Mouse (Mus musculus): ENCODE results near the gene Akr1b8.
"Not testable (repeated sequence)": the region's sequence is repeated elsewhere in the genome, so short reads cannot be mapped to it uniquely, and the experiment has no call there.

Akr1b8 gene

DNA sequence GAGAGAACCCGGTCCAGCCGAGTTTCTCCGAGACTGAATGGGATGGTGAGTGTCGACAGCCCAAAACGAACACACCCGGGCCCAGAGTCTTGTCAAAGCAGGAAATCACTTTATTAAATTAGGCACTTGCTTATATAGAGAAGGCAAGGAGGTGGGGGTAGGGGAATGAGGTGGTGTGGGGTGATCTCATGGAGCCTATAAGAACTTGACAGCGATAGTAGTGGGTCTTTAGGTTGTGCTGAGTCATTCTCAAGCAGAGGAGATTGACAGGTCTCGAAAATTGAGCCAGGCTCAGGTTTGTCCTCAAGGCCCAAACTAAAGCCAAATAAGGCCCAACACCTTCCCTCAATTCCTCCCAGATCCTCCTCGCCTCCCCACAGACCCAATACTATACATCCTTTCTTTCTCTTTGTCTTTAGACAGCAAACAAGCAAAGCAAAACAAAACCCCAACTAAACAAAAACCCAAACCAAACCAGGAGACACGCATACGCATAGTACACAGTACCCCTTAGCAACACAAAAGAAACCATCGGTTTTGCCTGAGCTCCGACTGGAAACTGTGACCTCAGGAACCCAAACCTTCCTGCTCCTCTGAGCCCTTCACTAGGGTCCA lies 45.8 kb downstream of the Akr1b8 start:
- no peak for DNase-seq (ENCODE audit: low read depth, low spot score)

- DNase-seq (ENCODE audit: low read depth, low spot score), result no peak
Measured at GRCm38 (mm10) chr6:34400696-34401095, 46.8 kb downstream of the Akr1b8 start.

DNA sequence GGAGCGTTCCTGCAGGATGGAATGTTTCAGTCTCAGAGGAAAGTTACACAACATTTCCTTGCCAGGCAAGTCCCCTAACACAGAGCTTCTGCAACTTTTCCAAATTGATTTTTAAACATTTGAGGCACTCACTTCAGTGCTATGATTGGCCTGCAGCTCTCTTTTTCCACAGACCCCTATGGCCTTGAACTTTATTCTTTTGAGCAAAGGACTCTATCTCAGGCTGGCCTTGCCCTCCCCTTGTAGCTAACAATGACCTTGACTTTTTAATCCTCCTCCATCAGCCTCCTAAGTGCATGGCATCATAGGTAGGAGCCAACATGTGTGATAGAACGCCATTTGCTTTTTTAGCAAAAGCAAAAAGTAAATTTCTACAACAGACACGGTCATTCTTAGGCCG lies 52.8 kb downstream of the Akr1b8 start:
- DNase-seq (ENCODE audit: low read depth, low spot score), result no peak

- DNase-seq (ENCODE audit: low read depth, low spot score), result no peak
Measured at GRCm38 (mm10) chr6:34407403-34407802, 53.5 kb downstream of the Akr1b8 start.

GRCm38 (mm10) chr6:34412023-34412422 lies 58.1 kb downstream of the Akr1b8 start, which contains the start of gene Akr1b7:
Gene Akr1b7 (plus strand): TSS chr6:34412334.
- no peak for DNase-seq (ENCODE audit: low read depth, low spot score)

DNA sequence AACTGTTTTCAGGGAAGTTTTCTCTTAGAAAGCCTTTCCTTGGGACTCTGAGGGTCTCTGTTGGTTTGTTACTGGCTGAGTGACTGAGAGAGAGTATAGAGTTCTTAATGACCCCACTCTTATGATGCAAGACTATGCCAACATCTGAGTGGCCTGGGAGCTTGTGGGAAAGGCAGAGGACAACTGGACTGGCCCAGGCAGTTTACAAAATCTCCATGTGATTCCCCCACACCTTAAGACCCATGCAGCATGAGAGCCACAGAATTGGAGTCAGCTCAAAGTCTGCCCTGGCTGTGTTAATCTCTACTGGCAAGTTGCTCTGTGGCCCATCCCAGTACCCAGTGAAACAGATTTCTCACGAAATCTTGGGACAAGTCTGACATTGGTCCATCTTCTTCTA lies 58.8 kb downstream of the Akr1b8 start:
- no peak for DNase-seq (ENCODE audit: low read depth, low spot score)

- not testable (repeated sequence) for DNase-seq (ENCODE audit: low read depth, low spot score)
Measured at GRCm38 (mm10) chr6:34413386-34413785, 59.5 kb downstream of the Akr1b8 start.

DNA sequence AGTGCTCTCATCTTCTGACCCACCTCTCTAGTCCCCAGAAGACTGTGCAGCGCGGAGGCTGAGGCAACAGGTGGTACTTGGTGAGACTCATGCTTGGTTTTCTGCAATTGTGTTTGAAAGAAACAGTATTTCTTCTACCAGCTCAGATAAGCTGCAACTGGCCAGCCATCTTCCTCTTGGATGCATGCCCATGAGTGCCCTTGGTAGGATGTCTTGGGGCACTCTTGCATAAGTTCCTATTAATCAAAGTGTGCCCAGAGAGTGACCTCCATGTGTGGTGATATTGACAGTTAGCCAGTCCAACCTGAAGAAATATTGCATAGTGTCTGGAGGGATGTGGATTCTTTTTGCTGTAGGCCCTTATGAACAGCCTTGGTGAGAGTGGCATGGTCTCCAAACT lies 62.6 kb downstream of the Akr1b8 start:
- no peak for DNase-seq (ENCODE audit: low read depth, low spot score)

Data from forelimb bud, embryonic 11.5 days (tissue).